Mouse (Mus musculus): Measurements from ENCODE around the gene Psg16. TPM values are rescaled to one million over a fixed set of nuclear protein-coding genes. Genes with fewer than 3 reads are reported as not detected.
"Not testable (repeated sequence)": the region's sequence is repeated elsewhere in the genome, so short reads cannot be mapped to it uniquely, and the experiment has no call there.

The Psg16 gene
- polyA plus RNA-seq, 2 experiments = 0.23 to 0.33 TPM

GRCm38 (mm10) chr7:17082766-17083165 lies 8.9 kb downstream of the Psg16 start:
- DNase-seq (ENCODE audit: low spot score) (no peak), ATAC-seq (ENCODE audit: low FRiP score, low read depth) (no peak)
- Histone ChIP-seq H3K36me3 (ENCODE audit: control insufficient read depth, insufficient read depth, low read length) (no peaks in the 10 kb centered on the region), H3K4me1 (ENCODE audit: control insufficient read depth, insufficient read depth, low read length) (no peaks in the 10 kb centered on the region), H3K9ac (ENCODE audit: low read depth, low read length, severe bottlenecking) (no peak overlapping the region), H3K27ac (replicated peaks; ENCODE audit: low read depth, low read length) (no peak overlapping the region), H3K9me3 (ENCODE audit: control insufficient read depth, low read length) (no peaks in the 10 kb centered on the region), H3K4me2 (replicated peaks; ENCODE audit: low read depth, low read length, severe bottlenecking) (no peak overlapping the region), H3K27me3 (ENCODE audit: control insufficient read depth, insufficient read depth, low read length) (no peaks in the 10 kb centered on the region), H3K4me3 (replicated peaks; ENCODE audit: low read length) (no peak overlapping the region)
- no peak for TF ChIP-seq POLR2A (IDR thresholded peaks at IDR 0.05; ENCODE audit: borderline replicate concordance, extremely low read depth, insufficient read depth, insufficient read length)
- 77% methylated on average over 4 of the region's 4 CpGs for WGBS

GRCm38 (mm10) chr7:17087731-17088130 lies 13.9 kb downstream of the Psg16 start:
- no peaks in the 10 kb centered on the region for H3K4me1 ChIP-seq (ENCODE audit: control insufficient read depth, insufficient read depth, low read length)
- no peak for DNase-seq (ENCODE audit: low spot score)
- no peak for ATAC-seq (ENCODE audit: low FRiP score, low read depth)
- no peak overlapping the region for H3K4me2 ChIP-seq (replicated peaks; ENCODE audit: low read depth, low read length, severe bottlenecking)
- H3K4me3 ChIP-seq (replicated peaks; ENCODE audit: low read length) = no peak overlapping the region
- 79% methylated on average over 3 of the region's 3 CpGs for WGBS
- H3K27ac ChIP-seq (replicated peaks; ENCODE audit: low read depth, low read length) = no peak overlapping the region
- no peak for TF ChIP-seq POLR2A (IDR thresholded peaks at IDR 0.05; ENCODE audit: borderline replicate concordance, extremely low read depth, insufficient read depth, insufficient read length)
- no peaks in the 10 kb centered on the region for H3K9me3 ChIP-seq (ENCODE audit: control insufficient read depth, low read length)
- H3K9ac ChIP-seq (ENCODE audit: low read depth, low read length, severe bottlenecking) = no peak overlapping the region
- no peaks in the 10 kb centered on the region for H3K36me3 ChIP-seq (ENCODE audit: control insufficient read depth, insufficient read depth, low read length)
- no peaks in the 10 kb centered on the region for H3K27me3 ChIP-seq (ENCODE audit: control insufficient read depth, insufficient read depth, low read length)

DNA sequence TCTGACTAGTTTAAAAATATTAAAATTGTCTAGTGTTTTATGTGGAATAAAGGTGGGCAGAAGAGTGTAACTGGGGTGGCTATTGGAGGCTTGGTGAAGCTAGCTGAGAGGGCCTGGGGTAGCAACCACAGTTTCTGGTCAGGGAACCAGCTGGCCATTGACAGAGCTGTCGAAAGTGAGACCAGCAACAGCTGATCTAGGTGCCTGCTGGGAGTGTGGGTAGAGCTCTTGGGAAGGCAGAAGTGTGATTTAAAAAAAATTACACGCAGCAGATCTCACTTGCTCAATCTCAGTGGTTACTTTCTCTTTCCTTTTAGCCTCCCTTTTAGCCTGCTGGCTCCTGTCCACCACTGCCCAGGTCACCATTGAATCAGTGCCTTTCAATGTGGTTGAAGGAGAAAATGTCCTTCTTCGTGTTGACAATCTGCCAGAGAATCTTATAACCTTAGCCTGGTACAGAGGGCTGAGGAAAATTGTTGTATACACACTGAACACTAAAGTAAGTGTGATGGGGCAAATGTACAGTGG lies 16.3 kb downstream of the Psg16 start:
- Histone ChIP-seq H3K27ac (replicated peaks; ENCODE audit: low read depth, low read length) (no peak overlapping the region), H3K9ac (ENCODE audit: low read depth, low read length, severe bottlenecking) (no peak overlapping the region), H3K4me2 (replicated peaks; ENCODE audit: low read depth, low read length, severe bottlenecking) (no peak overlapping the region), H3K27me3 (ENCODE audit: control insufficient read depth, insufficient read depth, low read length) (no peaks in the 10 kb centered on the region), H3K36me3 (ENCODE audit: control insufficient read depth, insufficient read depth, low read length) (no peaks in the 10 kb centered on the region), H3K9me3 (ENCODE audit: control insufficient read depth, low read length) (no peaks in the 10 kb centered on the region), H3K4me1 (ENCODE audit: control insufficient read depth, insufficient read depth, low read length) (no peaks in the 10 kb centered on the region), H3K4me3 (replicated peaks; ENCODE audit: low read length) (no peak overlapping the region)
- no peak for TF ChIP-seq POLR2A (IDR thresholded peaks at IDR 0.05; ENCODE audit: borderline replicate concordance, extremely low read depth, insufficient read depth, insufficient read length)
- 51% methylated on average over 3 of the region's 3 CpGs for WGBS
- ATAC-seq (ENCODE audit: low FRiP score, low read depth) = no peak
- no peak for DNase-seq (ENCODE audit: low spot score)

- ATAC-seq (ENCODE audit: low FRiP score, low read depth) = no peak
- H3K9ac ChIP-seq (ENCODE audit: low read depth, low read length, severe bottlenecking) = no peak overlapping the region
These were observed 17.4 kb downstream of the Psg16 start for GRCm38 (mm10) chr7:17091280-17091679.

DNA sequence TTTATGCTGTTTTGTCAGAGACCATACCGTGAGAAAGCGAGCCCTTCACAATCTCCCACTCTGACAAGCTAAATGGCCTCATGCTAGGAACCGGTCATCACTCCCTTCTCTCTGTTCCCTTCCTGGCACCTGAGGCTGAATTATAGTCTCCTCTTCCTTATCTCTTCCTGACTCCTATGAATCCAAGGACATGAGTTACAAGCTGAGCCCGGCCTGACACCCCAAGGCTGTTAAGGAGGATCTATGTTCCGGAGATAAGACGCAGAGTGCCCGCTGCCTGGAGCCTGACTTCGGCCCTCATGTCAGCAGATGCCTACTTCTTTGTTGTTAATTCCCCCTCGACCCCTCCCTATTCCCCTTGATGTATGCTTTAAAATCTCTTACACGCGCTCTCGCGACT lies 27.8 kb downstream of the Psg16 start:
- not testable (repeated sequence) for H3K9me3 ChIP-seq (ENCODE audit: control insufficient read depth, low read length); DNase-seq (ENCODE audit: low spot score)
- 88% methylated on average over 13 of the region's 13 CpGs for WGBS

More at GRCm38 (mm10) chr7:17091280-17091679, 17.4 kb downstream of the Psg16 start:
- Histone ChIP-seq H3K27ac (replicated peaks; ENCODE audit: low read depth, low read length) (no peak overlapping the region), H3K4me3 (replicated peaks; ENCODE audit: low read length) (no peak overlapping the region), H3K36me3 (ENCODE audit: control insufficient read depth, insufficient read depth, low read length) (no peaks in the 10 kb centered on the region), H3K4me1 (ENCODE audit: control insufficient read depth, insufficient read depth, low read length) (no peaks in the 10 kb centered on the region), H3K9me3 (ENCODE audit: control insufficient read depth, low read length) (no peaks in the 10 kb centered on the region), H3K4me2 (replicated peaks; ENCODE audit: low read depth, low read length, severe bottlenecking) (no peak overlapping the region), H3K27me3 (ENCODE audit: control insufficient read depth, insufficient read depth, low read length) (no peaks in the 10 kb centered on the region)
- WGBS = 14% methylated on average over 1 of the region's 1 CpGs
- no peak for DNase-seq (ENCODE audit: low spot score)
- no peak for TF ChIP-seq POLR2A (IDR thresholded peaks at IDR 0.05; ENCODE audit: borderline replicate concordance, extremely low read depth, insufficient read depth, insufficient read length)

GRCm38 (mm10) chr7:17135307-17135706 lies 61.5 kb downstream of the Psg16 start:
- ATAC-seq (ENCODE audit: low FRiP score, low read depth) (no peak), DNase-seq (ENCODE audit: low spot score) (no peak)
- no peak overlapping the region for H3K9ac ChIP-seq (ENCODE audit: low read depth, low read length, severe bottlenecking)
- no peaks in the 10 kb centered on the region for H3K36me3 ChIP-seq (ENCODE audit: control insufficient read depth, insufficient read depth, low read length)
- no peaks in the 10 kb centered on the region for H3K9me3 ChIP-seq (ENCODE audit: control insufficient read depth, low read length)
- H3K4me1 ChIP-seq (ENCODE audit: control insufficient read depth, insufficient read depth, low read length) = no peaks in the 10 kb centered on the region
- no peak overlapping the region for H3K4me2 ChIP-seq (replicated peaks; ENCODE audit: low read depth, low read length, severe bottlenecking)
- H3K4me3 ChIP-seq (replicated peaks; ENCODE audit: low read length) = no peak overlapping the region
- H3K27me3 ChIP-seq (ENCODE audit: control insufficient read depth, insufficient read depth, low read length) = no peaks in the 10 kb centered on the region
- WGBS = 76% methylated on average over 1 of the region's 1 CpGs
- TF ChIP-seq POLR2A (IDR thresholded peaks at IDR 0.05; ENCODE audit: borderline replicate concordance, extremely low read depth, insufficient read depth, insufficient read length) = no peak
- no peak overlapping the region for H3K27ac ChIP-seq (replicated peaks; ENCODE audit: low read depth, low read length)

More for the DNA sequence above, 27.8 kb downstream of the Psg16 start:
- H3K4me3 ChIP-seq (replicated peaks; ENCODE audit: low read length); H3K27ac ChIP-seq (replicated peaks; ENCODE audit: low read depth, low read length); H3K4me2 ChIP-seq (replicated peaks; ENCODE audit: low read depth, low read length, severe bottlenecking); H3K36me3 ChIP-seq (ENCODE audit: control insufficient read depth, insufficient read depth, low read length); H3K4me1 ChIP-seq (ENCODE audit: control insufficient read depth, insufficient read depth, low read length); H3K27me3 ChIP-seq (ENCODE audit: control insufficient read depth, insufficient read depth, low read length); H3K9ac ChIP-seq (ENCODE audit: low read depth, low read length, severe bottlenecking); ATAC-seq (ENCODE audit: low FRiP score, low read depth): not testable (repeated sequence)
